Mouse (Mus musculus): ENCODE data around the gene Proser2.

GRCm38 (mm10) chr2:6157208-6157607, 27.2 kb upstream of the Proser2 start:
- TF ChIP-seq CTCF (IDR thresholded peaks at IDR 0.05; ENCODE audit: insufficient read depth, low read depth, low read length) (no peak), POLR2A (IDR thresholded peaks at IDR 0.05; ENCODE audit: insufficient read depth, low read depth, low read length) (no peak)
